In the genomic region with DNA sequence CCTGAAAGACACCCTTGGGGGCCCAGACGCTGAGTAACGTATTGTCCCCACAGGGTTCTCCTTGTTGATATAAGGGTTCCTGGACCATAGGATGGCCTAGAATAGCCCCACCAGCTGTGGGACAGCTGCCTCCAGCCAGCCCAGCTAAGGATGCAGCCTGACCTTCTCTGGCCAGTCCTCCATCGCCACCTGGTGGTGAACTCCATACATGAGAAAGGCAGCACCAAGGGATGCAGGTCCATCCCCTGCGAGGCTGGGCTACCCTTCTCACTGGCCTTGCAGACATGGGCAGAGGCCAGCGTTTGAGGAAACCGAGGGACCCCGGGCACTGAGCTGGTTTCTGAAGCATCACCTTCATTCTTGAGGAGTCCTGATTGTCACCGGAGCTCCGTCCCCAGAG, we compare ENCODE assay signal across 9 mouse cellular contexts. TPM values are rescaled to one million over a fixed set of nuclear protein-coding genes. Genes with fewer than 3 reads are reported as not detected.
DNase-seq lines count a peak whose midpoint lies in the region; ATAC-seq and TF ChIP-seq lines count a peak whose summit lies in the region.
"Had no signal": no experiment of that assay in that cellular context is flagged by ENCODE, and none has a peak within 500 bp of the region (broad histone marks: within the 10 kb centered on the region; RNA-seq: fewer than 3 reads in every experiment).

No protein-coding gene starts in this region.

- no peak overlapping the region for H3K9ac ChIP-seq in ES-Bruce4 (ENCODE audit: low read depth, poor library complexity, severe bottlenecking)
- no peak overlapping the region for H3K9ac ChIP-seq in forebrain, embryonic 14.5 days (ENCODE audit: low read length)
- H3K9ac ChIP-seq in lung, embryonic 16.5 days (ENCODE audit: low read length): no peak overlapping the region

- H3K4me2 ChIP-seq in forebrain, embryonic 14.5 days (ENCODE audit: low read length): no peak overlapping the region
- no peak overlapping the region for H3K4me2 ChIP-seq in lung, embryonic 16.5 days (ENCODE audit: low read depth, low read length)

- peak; percentile 36 for DNase-seq in c-Kit-positive CD71-positive TER-119-positive erythroid progenitor cells, embryonic 14.5 days (ENCODE audit: low spot score)
- peak; percentile 86 for DNase-seq in forebrain, embryonic 14.5 days (ENCODE audit: low spot score)
- DNase-seq in heart, postnatal 4 days: peak; percentile 96
- DNase-seq in layer of hippocampus, adult 2 months (ENCODE audit: low spot score in 2 of 2): peak; percentile 64 to 90
- peak; percentile 49 for DNase-seq in retina, adult 2 months (ENCODE audit: low read depth, low spot score)
- peak; percentile 71 for DNase-seq in thymus, postnatal 25 days

- no peaks in the 10 kb centered on the region for H3K9me3 ChIP-seq in ES-Bruce4 (replicated peaks; ENCODE audit: control insufficient read depth, insufficient read depth, low read length, poor library complexity, severe bottlenecking)
- H3K9me3 ChIP-seq in forebrain, embryonic 14.5 days (replicated peaks; ENCODE audit: control insufficient read depth, low read length): no peaks in the 10 kb centered on the region
- no peaks in the 10 kb centered on the region for H3K9me3 ChIP-seq in lung, embryonic 16.5 days (ENCODE audit: control insufficient read depth, low read length)

- H3K27me3 ChIP-seq in ES-Bruce4 (ENCODE audit: control insufficient read depth, insufficient read depth, low read length, poor library complexity, severe bottlenecking): no peaks in the 10 kb centered on the region
- no peaks in the 10 kb centered on the region for H3K27me3 ChIP-seq in forebrain, embryonic 14.5 days (replicated peaks; ENCODE audit: control insufficient read depth, insufficient read depth, low read length)
- H3K27me3 ChIP-seq in lung, embryonic 16.5 days (ENCODE audit: control insufficient read depth, insufficient read depth, low read depth, low read length): no peaks in the 10 kb centered on the region

- H3K4me1 ChIP-seq in ES-Bruce4 (ENCODE audit: control insufficient read depth, insufficient read depth, low read length): no peaks in the 10 kb centered on the region
- H3K4me1 ChIP-seq in forebrain, embryonic 14.5 days (ENCODE audit: control insufficient read depth, insufficient read depth, low read length): peaks cover 21% of the 10 kb centered on the region
- H3K4me1 ChIP-seq in lung, embryonic 16.5 days (replicated peaks; ENCODE audit: control insufficient read depth, insufficient read depth, low read length): no peaks in the 10 kb centered on the region

- no peak for TF ChIP-seq POLR2A in ES-Bruce4 (IDR thresholded peaks at IDR 0.05; ENCODE audit: insufficient read depth, low read length)

- ATAC-seq in forebrain, embryonic 14.5 days: peak; percentile 79
- ATAC-seq in lung, embryonic 16.5 days (ENCODE audit: low read depth): peak; percentile 79

- no peaks in the 10 kb centered on the region for H3K36me3 ChIP-seq in ES-Bruce4 (ENCODE audit: control insufficient read depth, insufficient read depth, low read length, poor library complexity, severe bottlenecking)
- no peaks in the 10 kb centered on the region for H3K36me3 ChIP-seq in forebrain, embryonic 14.5 days (ENCODE audit: control insufficient read depth, insufficient read depth, low read length)
- H3K36me3 ChIP-seq in lung, embryonic 16.5 days (ENCODE audit: control insufficient read depth, insufficient read depth, low read length): no peaks in the 10 kb centered on the region

- H3K4me3 ChIP-seq in ES-Bruce4 (ENCODE audit: low read depth, low read length): no peak overlapping the region
- no peak overlapping the region for H3K4me3 ChIP-seq in forebrain, embryonic 14.5 days (ENCODE audit: low read depth, low read length)
- H3K4me3 ChIP-seq in layer of hippocampus, adult 2 months: no peak overlapping the region
- no peak overlapping the region for H3K4me3 ChIP-seq in lung, embryonic 16.5 days (ENCODE audit: low read length)
- H3K4me3 ChIP-seq: erythroblast, embryonic 14.5 days had no signal

- 18% methylated on average over 9 of the region's 9 CpGs for WGBS in forebrain, embryonic 14.5 days
- WGBS in lung, embryonic 16.5 days: 17% methylated on average over 9 of the region's 9 CpGs

- H3K27ac ChIP-seq in ES-Bruce4 (ENCODE audit: insufficient read depth, low read length): no peak overlapping the region
- H3K27ac ChIP-seq in forebrain, embryonic 14.5 days (ENCODE audit: low read depth, low read length): no peak overlapping the region
- no peak overlapping the region for H3K27ac ChIP-seq in layer of hippocampus, adult 2 months
- no peak overlapping the region for H3K27ac ChIP-seq in lung, embryonic 16.5 days (ENCODE audit: low read length)

- TF ChIP-seq EP300 in ES-Bruce4 (IDR thresholded peaks at IDR 0.05; ENCODE audit: insufficient read depth, low read depth, low read length): no peak

- TF ChIP-seq CTCF in ES-Bruce4 (IDR thresholded peaks at IDR 0.05; ENCODE audit: low read depth, low read length): peak; percentile 98
- TF ChIP-seq CTCF in layer of hippocampus, adult 2 months (conservative IDR thresholded peaks at IDR 0.05): peak; percentile 98

RNA-seq across cellular contexts. Expression of gene A530016L24Rik, which starts 15.5 kb away (rescaled TPM):
- not detected in 2 replicates for polyA plus RNA-seq in ES-Bruce4 (2011; ENCODE audit: insufficient read depth, insufficient read length, low read depth, missing spikeins)
- 0.09 and 0.12 TPM in 2 replicates for polyA plus RNA-seq in forebrain, embryonic 14.5 days (2014; fragmentation: Nextera tagmentation; extraction: Ambion mirVana)
- total RNA-seq in heart, postnatal 4 days (2021): 10 to 100 TPM; 25.6 to 26.5 TPM
- under 1 TPM; 0.13 to 0.25 TPM for total RNA-seq in layer of hippocampus, adult 2 months (2021)
- 0.10 TPM in 2 replicates for polyA plus RNA-seq in lung, embryonic 16.5 days (2015; fragmentation: Nextera tagmentation; extraction: Ambion mirVana)

RNA-seq across cellular contexts. Expression of gene Tmem179, which starts 42.8 kb away (rescaled TPM):
- polyA plus RNA-seq in ES-Bruce4 (2011; ENCODE audit: insufficient read depth, insufficient read length, low read depth, missing spikeins): 0.27 TPM in 1 of 2 replicates, not detected in the other
- polyA plus RNA-seq in forebrain, embryonic 14.5 days (2014; fragmentation: Nextera tagmentation; extraction: Ambion mirVana): 40.0 and 49.0 TPM in 2 replicates
- under 1 TPM; 0.11 to 0.12 TPM for total RNA-seq in heart, postnatal 4 days (2021)
- total RNA-seq in layer of hippocampus, adult 2 months (2021): 100 to 1,000 TPM; 116 to 121 TPM
- 0.41 and 0.43 TPM in 2 replicates for polyA plus RNA-seq in lung, embryonic 16.5 days (2015; fragmentation: Nextera tagmentation; extraction: Ambion mirVana)
- polyA plus RNA-seq: erythroblast, embryonic 14.5 days had no signal

Comparison
In these comparisons a context has a peak if more than half of its experiments do, and no peak if none do; other contexts are left out.
1. DNase-seq: peak in every context shown above with its lines; median percentile 96 in heart, postnatal 4 days; 86 in forebrain, embryonic 14.5 days; 77 in layer of hippocampus, adult 2 months; 71 in thymus, postnatal 25 days; 49 in retina, adult 2 months; 36 in c-Kit-positive CD71-positive TER-119-positive erythroid progenitor cells, embryonic 14.5 days.
2. RNA of gene Tmem179, which starts 42.8 kb away (polyA plus RNA-seq): 40.0 to 49.0 TPM in forebrain, embryonic 14.5 days; 0.41 to 0.43 TPM in lung, embryonic 16.5 days and 0.27 TPM in ES-Bruce4; every median in the first group is over 10 times any median in the second.